Mouse (Mus musculus) mammary gland, adult 2 months (tissue): ENCODE results near the gene Magi2. TPM values are rescaled to one million over a fixed set of nuclear protein-coding genes. Genes with fewer than 3 reads are reported as not detected.

Source experiments
- polyA plus RNA-seq: library from polyadenylated mRNA; depleted of rRNA; stranded (reverse); fragments of >200 nt; gene quantifications from 2 replicates; pipeline ENCODE4 v1.2.3, GENCODE M21; 2012; ENCODE audit warnings: low replicate concordance; rRNA removed

The Magi2 gene
- polyA plus RNA-seq: 1.5 and 3.2 TPM in 2 replicates

GRCm38 (mm10) chr5:19226866-19227243 lies at the start of gene Magi2:
Magi2 (plus strand) TSS chr5:19227036.

